Mouse (Mus musculus): ENCODE results near the gene Glt6d1. TPM values are rescaled to one million over a fixed set of nuclear protein-coding genes. Genes with fewer than 3 reads are reported as not detected.
A peak's percentile ranks its signal among the peaks of the same experiment; 100 is the strongest.
"Not testable (repeated sequence)": the region's sequence is repeated elsewhere in the genome, so short reads cannot be mapped to it uniquely, and the experiment has no call there.

Glt6d1 gene
- polyA plus RNA-seq (2014; fragmentation: Nextera tagmentation; extraction: Ambion mirVana): not detected in 2 replicates

DNA sequence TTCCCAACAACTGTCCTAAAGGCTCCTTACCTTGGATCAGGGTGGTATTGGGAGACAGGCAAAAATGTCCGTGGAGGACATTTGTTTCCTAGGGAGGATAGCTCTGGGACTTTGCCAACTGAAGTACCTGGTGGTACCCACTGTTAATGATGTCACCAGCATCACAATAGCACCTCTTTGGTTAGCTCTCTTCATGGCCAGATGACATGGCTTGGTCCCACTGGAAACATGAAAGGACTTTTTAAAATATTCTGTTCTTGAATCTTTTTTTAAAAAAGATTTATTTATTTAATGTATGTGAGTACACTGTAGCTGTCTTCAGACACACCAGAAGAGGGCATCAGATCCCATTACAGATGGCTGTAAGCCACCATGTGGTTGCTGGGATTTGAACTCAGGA is at the start of gene Glt6d1:
TSS of gene Glt6d1 (minus strand) at position 101 of the 400 bp plus-strand sequence.
- ATAC-seq (ENCODE audit: insufficient number of reproducible peaks, insufficient read depth, low FRiP score, low read depth); H3K27me3 ChIP-seq (ENCODE audit: control insufficient read depth, insufficient read depth, low read length); H3K9me3 ChIP-seq (ENCODE audit: control insufficient read depth, low read depth, low read length); H3K36me3 ChIP-seq (ENCODE audit: control insufficient read depth, insufficient read depth, low read length); H3K4me3 ChIP-seq (ENCODE audit: low read depth, low read length); H3K4me2 ChIP-seq (replicated peaks; ENCODE audit: low read depth, low read length); H3K9ac ChIP-seq (replicated peaks; ENCODE audit: low read depth, low read length); H3K27ac ChIP-seq (ENCODE audit: low read length); H3K4me1 ChIP-seq (ENCODE audit: control insufficient read depth, insufficient read depth, low read length): not testable (repeated sequence)
- 77% methylated on average over 1 of the region's 1 CpGs for WGBS

GRCm38 (mm10) chr2:25865412-25865811 is 49.8 kb upstream of the Glt6d1 start:
- Histone ChIP-seq H3K4me3 (ENCODE audit: low read depth, low read length) (no peak overlapping the region), H3K27ac (ENCODE audit: low read length) (no peak overlapping the region), H3K4me2 (replicated peaks; ENCODE audit: low read depth, low read length) (no peak overlapping the region), H3K9ac (replicated peaks; ENCODE audit: low read depth, low read length) (no peak overlapping the region), H3K4me1 (ENCODE audit: control insufficient read depth, insufficient read depth, low read length) (peaks cover 7% of the 10 kb centered on the region), H3K27me3 (ENCODE audit: control insufficient read depth, insufficient read depth, low read length) (peaks cover 4% of the 10 kb centered on the region; the same call in 1 of the 2 replicates), H3K36me3 (ENCODE audit: control insufficient read depth, insufficient read depth, low read length) (no peaks in the 10 kb centered on the region), H3K9me3 (ENCODE audit: control insufficient read depth, low read depth, low read length) (no peaks in the 10 kb centered on the region)
- no peak for ATAC-seq (ENCODE audit: insufficient number of reproducible peaks, insufficient read depth, low FRiP score, low read depth)
- 16% methylated on average over 4 of the region's 4 CpGs for WGBS

GRCm38 (mm10) chr2:25864230-25864629 is 48.6 kb upstream of the Glt6d1 start:
- ATAC-seq (ENCODE audit: insufficient number of reproducible peaks, insufficient read depth, low FRiP score, low read depth): no peak
- Histone ChIP-seq H3K27me3 (ENCODE audit: control insufficient read depth, insufficient read depth, low read length) (peaks cover 4% of the 10 kb centered on the region; the same call in 1 of the 2 replicates), H3K4me1 (ENCODE audit: control insufficient read depth, insufficient read depth, low read length) (peaks cover 7% of the 10 kb centered on the region), H3K4me2 (replicated peaks; ENCODE audit: low read depth, low read length) (peak overlapping the region; percentile 95), H3K4me3 (ENCODE audit: low read depth, low read length) (peak overlapping the region; percentile 38; the same call in 1 of the 2 replicates), H3K27ac (ENCODE audit: low read length) (no peak overlapping the region), H3K9me3 (ENCODE audit: control insufficient read depth, low read depth, low read length) (no peaks in the 10 kb centered on the region), H3K36me3 (ENCODE audit: control insufficient read depth, insufficient read depth, low read length) (no peaks in the 10 kb centered on the region), H3K9ac (replicated peaks; ENCODE audit: low read depth, low read length) (no peak overlapping the region)
- 4% methylated on average over 18 of the region's 18 CpGs for WGBS

GRCm38 (mm10) chr2:25863337-25864131 is 47.9 kb upstream of the Glt6d1 start, which contains the start of gene Kcnt1:
TSS of gene Kcnt1 (plus strand) at chr2:25863734.
- H3K27ac ChIP-seq (ENCODE audit: low read length): no peak within 1 kb of the TSS
- H3K27me3 ChIP-seq (ENCODE audit: control insufficient read depth, insufficient read depth, low read length): peaks cover 4% of the 10 kb centered on the region; the same call in 1 of the 2 replicates
- peak within 1 kb of the TSS; percentile 38 for H3K4me3 ChIP-seq (ENCODE audit: low read depth, low read length)
- peak within 1 kb of the TSS; percentile 95 for H3K4me2 ChIP-seq (replicated peaks; ENCODE audit: low read depth, low read length)
- no peak within 1 kb of the TSS for H3K9ac ChIP-seq (replicated peaks; ENCODE audit: low read depth, low read length)
- ATAC-seq (ENCODE audit: insufficient number of reproducible peaks, insufficient read depth, low FRiP score, low read depth): 0 out of 2 replicates have a peak, but pooled peaks have one; percentile 18
- H3K36me3 ChIP-seq (ENCODE audit: control insufficient read depth, insufficient read depth, low read length): no peaks in the 10 kb centered on the region
- no peaks in the 10 kb centered on the region for H3K9me3 ChIP-seq (ENCODE audit: control insufficient read depth, low read depth, low read length)
- peaks cover 7% of the 10 kb centered on the region for H3K4me1 ChIP-seq (ENCODE audit: control insufficient read depth, insufficient read depth, low read length)
- 2% methylated on average over 51 of the region's 53 CpGs for WGBS

GRCm38 (mm10) chr2:25862696-25863270 is 47.1 kb upstream of the Glt6d1 start:
- no peaks in the 10 kb centered on the region for H3K9me3 ChIP-seq (ENCODE audit: control insufficient read depth, low read depth, low read length)
- H3K9ac ChIP-seq (replicated peaks; ENCODE audit: low read depth, low read length): no peak overlapping the region
- WGBS: 51% methylated on average over 5 of the region's 5 CpGs
- no peak overlapping the region for H3K27ac ChIP-seq (ENCODE audit: low read length)
- H3K36me3 ChIP-seq (ENCODE audit: control insufficient read depth, insufficient read depth, low read length): no peaks in the 10 kb centered on the region
- H3K4me2 ChIP-seq (replicated peaks; ENCODE audit: low read depth, low read length): peak overlapping the region; percentile 95
- peak overlapping the region; percentile 38; the same call in 1 of the 2 replicates for H3K4me3 ChIP-seq (ENCODE audit: low read depth, low read length)
- peaks cover 4% of the 10 kb centered on the region; the same call in 1 of the 2 replicates for H3K27me3 ChIP-seq (ENCODE audit: control insufficient read depth, insufficient read depth, low read length)
- ATAC-seq (ENCODE audit: insufficient number of reproducible peaks, insufficient read depth, low FRiP score, low read depth): no peak
- H3K4me1 ChIP-seq (ENCODE audit: control insufficient read depth, insufficient read depth, low read length): peaks cover 7% of the 10 kb centered on the region

GRCm38 (mm10) chr2:25862038-25862437 is 46.4 kb upstream of the Glt6d1 start:
- Histone ChIP-seq H3K4me1 (ENCODE audit: control insufficient read depth, insufficient read depth, low read length) (peaks cover 7% of the 10 kb centered on the region), H3K4me2 (replicated peaks; ENCODE audit: low read depth, low read length) (no peak overlapping the region), H3K27ac (ENCODE audit: low read length) (no peak overlapping the region), H3K9ac (replicated peaks; ENCODE audit: low read depth, low read length) (no peak overlapping the region), H3K27me3 (ENCODE audit: control insufficient read depth, insufficient read depth, low read length) (peaks cover 4% of the 10 kb centered on the region; the same call in 1 of the 2 replicates), H3K4me3 (ENCODE audit: low read depth, low read length) (no peak overlapping the region), H3K9me3 (ENCODE audit: control insufficient read depth, low read depth, low read length) (no peaks in the 10 kb centered on the region), H3K36me3 (ENCODE audit: control insufficient read depth, insufficient read depth, low read length) (no peaks in the 10 kb centered on the region)
- no peak for ATAC-seq (ENCODE audit: insufficient number of reproducible peaks, insufficient read depth, low FRiP score, low read depth)
- WGBS: 50% methylated on average over 2 of the region's 2 CpGs

- Histone ChIP-seq H3K9me3 (ENCODE audit: control insufficient read depth, low read depth, low read length) (no peaks in the 10 kb centered on the region), H3K36me3 (ENCODE audit: control insufficient read depth, insufficient read depth, low read length) (no peaks in the 10 kb centered on the region), H3K4me3 (ENCODE audit: low read depth, low read length) (no peak overlapping the region), H3K27me3 (ENCODE audit: control insufficient read depth, insufficient read depth, low read length) (peaks cover 4% of the 10 kb centered on the region; the same call in 1 of the 2 replicates), H3K4me1 (ENCODE audit: control insufficient read depth, insufficient read depth, low read length) (peaks cover 7% of the 10 kb centered on the region), H3K4me2 (replicated peaks; ENCODE audit: low read depth, low read length) (no peak overlapping the region), H3K9ac (replicated peaks; ENCODE audit: low read depth, low read length) (no peak overlapping the region), H3K27ac (ENCODE audit: low read length) (no peak overlapping the region)
- WGBS: 71% methylated on average over 3 of the region's 3 CpGs
- no peak for ATAC-seq (ENCODE audit: insufficient number of reproducible peaks, insufficient read depth, low FRiP score, low read depth)
Observed at GRCm38 (mm10) chr2:25859891-25860290, 44.2 kb upstream of the Glt6d1 start.

DNA sequence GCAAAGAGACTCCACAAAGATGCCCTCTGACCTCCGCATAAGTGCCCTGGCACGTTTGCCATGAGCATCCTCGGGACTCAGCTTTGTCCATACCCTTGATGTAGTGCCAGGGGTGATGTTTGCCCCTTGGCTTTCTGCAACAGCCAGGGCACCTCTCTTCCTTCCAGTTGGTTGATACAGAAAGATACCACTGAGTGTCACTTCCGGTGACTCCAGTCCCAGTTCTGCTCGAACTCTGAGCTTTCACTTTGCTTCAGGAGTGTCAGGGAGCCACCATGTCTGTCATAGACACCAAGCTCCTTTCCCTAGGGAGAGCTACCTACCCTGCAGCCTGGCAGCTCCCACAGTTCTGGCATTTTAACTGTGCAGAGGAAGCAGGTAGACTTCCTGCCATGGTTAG is 38.4 kb upstream of the Glt6d1 start:
- Histone ChIP-seq H3K4me3 (ENCODE audit: low read depth, low read length) (no peak overlapping the region), H3K27ac (ENCODE audit: low read length) (no peak overlapping the region), H3K27me3 (ENCODE audit: control insufficient read depth, insufficient read depth, low read length) (no peaks in the 10 kb centered on the region), H3K4me1 (ENCODE audit: control insufficient read depth, insufficient read depth, low read length) (no peaks in the 10 kb centered on the region), H3K9ac (replicated peaks; ENCODE audit: low read depth, low read length) (no peak overlapping the region), H3K4me2 (replicated peaks; ENCODE audit: low read depth, low read length) (no peak overlapping the region), H3K36me3 (ENCODE audit: control insufficient read depth, insufficient read depth, low read length) (no peaks in the 10 kb centered on the region), H3K9me3 (ENCODE audit: control insufficient read depth, low read depth, low read length) (no peaks in the 10 kb centered on the region)
- no peak for ATAC-seq (ENCODE audit: insufficient number of reproducible peaks, insufficient read depth, low FRiP score, low read depth)
- WGBS: 67% methylated on average over 5 of the region's 5 CpGs
